Mouse (Mus musculus): Measurements from ENCODE around the gene Dennd1c.

Dennd1c gene

GRCm38 (mm10) chr17:57095855-57096622 lies 17.7 kb upstream of the Dennd1c start:
- DNase-seq, result peak; percentile 35

DNA sequence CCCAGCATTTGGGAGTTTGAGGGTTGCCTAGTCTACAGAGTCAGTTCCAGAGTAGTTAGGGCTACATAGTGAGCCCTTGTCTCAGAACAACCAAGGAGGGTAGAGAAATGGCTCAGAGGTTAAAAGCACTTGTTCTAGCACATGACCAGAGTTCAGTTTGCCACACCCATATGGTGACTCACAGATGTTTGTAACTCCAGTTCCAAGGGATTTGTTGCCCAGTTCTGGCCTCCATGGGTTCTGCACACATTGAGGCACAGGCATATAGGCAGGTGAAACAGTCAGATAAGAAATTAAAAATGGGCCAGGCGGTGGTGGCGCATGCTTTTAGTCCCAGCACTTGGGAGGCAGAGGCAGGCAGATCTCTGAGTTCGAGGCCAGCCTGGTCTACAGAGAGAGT lies 15.9 kb upstream of the Dennd1c start:
- no peak for DNase-seq

- DNase-seq, result no peak
Measured at GRCm38 (mm10) chr17:57087049-57087832, 8.9 kb upstream of the Dennd1c start, which contains the start of gene Tubb4a. Gene Tubb4a, minus strand, starts transcription at chr17:57087782.

DNA sequence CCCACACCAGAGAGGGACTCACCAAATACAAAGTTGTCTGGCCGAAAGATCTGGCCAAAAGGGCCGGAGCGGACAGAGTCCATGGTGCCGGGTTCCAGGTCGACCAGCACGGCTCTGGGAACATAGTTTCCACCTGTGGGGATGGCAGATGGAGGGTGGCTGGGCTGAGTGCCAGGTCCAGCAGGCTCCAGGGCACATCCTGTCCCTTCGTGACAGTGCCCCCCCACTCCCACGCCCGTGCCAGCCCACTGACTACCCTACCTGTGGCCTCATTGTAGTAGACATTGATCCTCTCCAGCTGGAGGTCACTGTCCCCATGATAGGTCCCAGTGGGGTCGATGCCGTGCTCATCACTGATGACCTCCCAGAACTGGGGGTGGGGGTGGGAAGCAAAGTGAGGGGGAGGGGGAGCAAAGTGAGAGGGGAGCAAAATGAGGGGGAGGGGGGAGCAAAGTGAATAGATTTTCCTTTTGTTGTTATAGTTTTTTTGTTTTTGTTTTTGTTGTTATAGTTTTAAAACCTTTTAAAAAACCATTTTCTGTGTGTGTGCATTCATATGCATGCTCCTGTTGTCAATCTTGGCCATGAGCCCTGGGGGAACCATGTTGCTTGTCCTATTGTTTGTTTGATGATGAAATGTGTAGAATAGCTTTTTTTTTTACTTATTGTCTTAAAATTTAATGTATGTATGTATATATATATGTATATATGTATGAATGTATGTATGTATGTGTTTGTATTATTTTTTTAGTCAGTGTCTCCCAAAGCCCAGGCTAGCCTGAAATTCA lies 7.8 kb upstream of the Dennd1c start:
- DNase-seq, result no peak

DNA sequence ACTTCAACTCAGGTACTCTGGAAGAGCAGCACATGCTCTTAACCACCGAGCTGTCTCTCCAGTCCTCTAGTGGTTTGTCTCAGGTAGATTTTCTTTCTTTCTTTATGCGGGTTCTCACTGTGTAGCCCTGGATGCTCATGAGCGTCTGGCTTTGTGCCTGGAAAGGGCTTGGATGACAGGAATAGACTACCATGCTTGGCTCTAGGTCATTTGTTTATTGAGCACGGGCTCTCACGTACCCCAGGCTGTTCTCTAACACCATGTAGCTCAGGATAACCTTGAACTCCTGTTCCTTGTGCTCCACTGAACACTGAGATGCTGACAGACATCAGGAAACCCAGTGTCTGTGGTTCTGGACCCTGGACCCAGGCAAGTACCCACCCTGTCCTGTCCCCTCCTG lies 4.2 kb upstream of the Dennd1c start:
- no peak for DNase-seq

GRCm38 (mm10) chr17:57081234-57081842 lies 3.0 kb upstream of the Dennd1c start:
- DNase-seq, result no peak

- no peak for DNase-seq
Measured at GRCm38 (mm10) chr17:57079919-57080318, 1.6 kb upstream of the Dennd1c start.

DNA sequence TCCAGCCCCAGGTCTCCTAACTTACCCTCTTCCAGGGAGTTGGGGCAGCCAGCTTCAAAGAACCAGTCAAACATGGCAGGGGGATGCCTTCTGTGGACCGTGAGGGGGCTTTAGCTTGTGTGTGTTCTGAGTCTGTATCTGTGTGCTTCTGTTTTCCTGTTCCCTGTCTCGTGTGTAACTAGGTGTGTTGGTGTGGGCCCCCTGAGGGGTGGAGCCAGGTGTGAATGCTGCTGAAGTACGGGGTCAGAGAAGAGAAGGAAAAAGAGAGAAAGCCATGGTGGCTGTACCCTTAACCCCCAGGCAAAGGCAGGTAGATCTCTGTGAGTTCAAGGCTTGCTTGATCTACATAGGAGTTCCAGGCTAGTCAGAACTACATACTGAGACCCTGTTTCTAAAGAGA lies 1.4 kb downstream of the Dennd1c start:
- peak; percentile 54 for DNase-seq

DNA sequence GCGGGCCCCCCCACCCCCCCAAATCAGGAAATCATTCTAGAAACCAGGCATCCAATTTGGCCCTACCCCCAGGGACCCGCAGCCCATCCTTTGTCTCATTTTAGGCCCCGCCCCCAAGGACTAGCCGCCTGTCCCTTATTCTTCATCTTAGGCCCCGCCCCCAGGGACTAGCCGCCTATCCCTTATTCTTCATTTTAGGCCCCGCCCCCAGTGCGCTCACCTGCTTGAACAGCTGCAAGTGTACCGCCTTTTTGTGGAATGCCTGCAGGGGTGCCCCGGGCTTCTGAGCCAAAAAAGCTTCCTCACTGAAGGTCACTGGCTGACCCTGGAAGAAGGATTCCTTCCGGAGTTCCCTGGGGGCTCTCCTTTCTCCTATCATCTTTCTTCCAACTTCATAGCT lies 7.6 kb downstream of the Dennd1c start:
- DNase-seq, result no peak

- DNase-seq, result no peak
Measured at GRCm38 (mm10) chr17:57070272-57070671, 8.0 kb downstream of the Dennd1c start.

DNA sequence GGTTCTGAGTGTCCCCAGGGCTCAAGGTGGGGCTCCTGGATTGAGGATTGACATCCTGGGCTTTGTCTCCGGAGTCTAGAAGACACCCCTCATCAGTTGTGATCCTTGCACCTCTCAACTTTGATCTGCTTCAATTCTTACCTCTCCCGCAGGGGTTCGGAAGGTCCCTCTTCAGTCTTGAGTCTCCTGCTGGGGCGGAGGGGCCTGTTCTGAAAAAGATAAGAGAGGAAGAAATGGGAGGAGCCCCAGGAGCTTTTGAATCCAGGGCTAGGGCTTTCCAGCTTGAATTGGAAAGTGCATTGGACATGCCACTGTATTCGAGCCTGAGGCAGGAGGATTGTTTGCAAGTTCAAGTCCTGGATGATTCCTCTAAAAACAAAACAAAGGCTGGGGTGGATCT lies 11.4 kb downstream of the Dennd1c start:
- no peak for DNase-seq

GRCm38 (mm10) chr17:57063031-57063430 lies 15.3 kb downstream of the Dennd1c start:
- no peak for DNase-seq

- no peak for DNase-seq
Measured at GRCm38 (mm10) chr17:57062548-57062947, 15.8 kb downstream of the Dennd1c start.

DNA sequence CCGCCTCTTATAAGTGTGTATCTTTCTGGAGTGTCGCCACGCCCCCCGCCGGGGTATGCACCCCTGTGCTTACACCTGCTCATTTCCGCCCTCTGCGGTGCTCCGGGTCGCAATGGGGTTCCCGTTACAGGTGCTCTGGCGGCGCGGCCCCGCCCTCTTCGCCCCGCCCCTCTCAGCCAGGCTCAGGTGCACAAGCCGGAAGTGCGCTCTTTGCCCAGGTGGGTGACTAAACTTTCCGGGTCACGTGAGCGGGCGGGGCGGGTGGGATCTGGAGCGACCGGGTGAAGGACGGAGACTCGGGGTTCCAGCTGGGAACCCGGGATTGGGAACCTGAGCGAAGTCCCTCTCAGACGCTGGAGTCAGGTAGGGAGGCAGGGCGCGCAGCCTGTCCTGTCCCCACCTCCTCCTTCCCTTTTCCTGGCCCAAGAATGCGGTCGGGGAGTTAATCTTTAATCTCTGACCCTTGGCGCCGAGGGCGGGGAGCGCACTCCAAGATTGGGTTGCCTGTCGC lies 16.2 kb downstream of the Dennd1c start:
- peak; percentile 51 for DNase-seq

DNA sequence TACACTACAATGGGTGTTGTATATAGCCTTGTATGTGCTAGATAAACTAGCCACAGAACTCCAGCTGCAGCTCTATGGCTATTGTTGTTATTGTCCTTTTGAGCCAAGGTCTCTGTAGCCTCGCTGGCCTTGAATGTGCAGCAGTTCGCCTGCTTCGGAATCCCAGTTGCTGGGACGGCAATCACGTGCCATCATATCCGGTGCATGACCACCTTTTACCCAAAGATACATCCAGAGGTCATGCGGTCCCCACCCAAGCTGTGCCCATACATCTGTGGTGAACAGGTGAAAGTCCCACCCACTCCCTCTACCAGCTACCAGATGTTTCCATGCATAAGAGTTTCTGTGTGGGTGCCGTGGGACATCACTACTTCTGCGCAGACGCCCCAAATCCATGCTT lies 17.2 kb downstream of the Dennd1c start:
- DNase-seq, result no peak

- DNase-seq, result peak; percentile 98
Measured at GRCm38 (mm10) chr17:57060231-57060801, 18.0 kb downstream of the Dennd1c start.

GRCm38 (mm10) chr17:57059486-57059977 lies 18.8 kb downstream of the Dennd1c start, which contains the start of gene Slc25a23:
Gene Slc25a23, minus strand, starts transcription at chr17:57059863.
- DNase-seq, result peak; percentile 77

GRCm38 (mm10) chr17:57058891-57059485 lies 19.3 kb downstream of the Dennd1c start, which contains the start of gene Crb3:
Gene Crb3, plus strand, starts transcription at chr17:57059105.
- DNase-seq, result no peak

DNA sequence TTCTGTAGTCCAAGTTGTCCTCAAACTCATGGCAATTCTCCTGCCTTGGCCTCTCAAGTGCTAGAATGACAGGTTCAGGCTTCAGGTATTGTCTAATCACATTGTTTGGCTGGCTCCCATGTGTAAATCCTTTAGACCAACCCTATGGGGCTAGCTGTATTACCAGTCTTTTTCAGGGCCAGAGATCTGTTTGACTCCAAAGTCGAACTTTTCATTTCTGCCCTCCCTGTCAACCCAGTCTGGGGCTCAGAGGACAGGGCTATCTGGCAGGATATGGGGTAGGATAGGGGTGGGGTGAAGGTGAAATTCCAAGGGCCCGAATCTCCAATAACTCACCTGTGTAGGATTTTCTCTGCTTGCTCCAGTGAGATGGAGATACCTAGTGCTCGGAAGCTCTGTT lies 22.1 kb downstream of the Dennd1c start:
- DNase-seq, result no peak

DNA sequence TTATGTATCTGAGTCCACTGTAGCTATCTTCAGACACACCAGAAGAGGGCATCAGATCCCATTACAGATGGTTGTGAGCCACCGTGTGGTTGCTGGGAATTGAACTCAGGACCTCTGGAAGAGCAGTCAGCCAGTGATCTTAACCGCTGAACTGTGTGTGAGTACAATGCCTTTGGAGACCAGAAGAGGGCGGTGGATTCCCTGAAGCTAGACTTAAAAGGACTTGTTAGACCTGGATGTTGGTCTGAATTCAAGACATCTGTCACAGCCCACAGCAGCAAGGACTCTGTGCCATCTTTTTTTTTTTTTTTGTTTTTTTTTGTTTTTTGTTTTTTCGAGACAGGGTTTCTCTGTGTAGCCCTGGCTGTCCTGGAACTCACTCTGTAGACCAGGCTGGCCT lies 26.6 kb downstream of the Dennd1c start:
- peak; percentile 50 for DNase-seq

DNA sequence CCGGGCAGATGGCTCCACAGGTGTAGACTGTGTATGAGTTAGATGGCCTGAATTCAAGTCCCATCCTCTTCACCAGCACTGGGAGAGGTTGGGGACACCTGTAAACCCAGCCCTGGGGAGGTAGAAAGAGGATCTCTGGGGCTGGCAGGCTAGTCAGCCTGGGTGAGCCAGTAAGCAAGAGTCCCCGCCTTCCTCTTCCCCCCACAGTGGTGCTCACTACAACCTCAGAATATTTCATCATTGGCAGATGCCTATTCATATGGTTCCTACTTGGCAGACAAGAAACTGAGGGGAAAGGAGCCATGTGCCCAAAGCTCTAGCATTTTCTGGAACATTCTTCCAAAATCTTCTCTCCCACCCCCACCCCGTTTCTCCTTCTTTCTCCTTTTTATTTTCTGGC lies 29.5 kb downstream of the Dennd1c start:
- DNase-seq, result no peak

GRCm38 (mm10) chr17:57047406-57047805 lies 30.9 kb downstream of the Dennd1c start:
- no peak for DNase-seq
